Mouse (Mus musculus): ENCODE data around the gene D7Ertd443e. TPM values are rescaled to one million over a fixed set of nuclear protein-coding genes. Genes with fewer than 3 reads are reported as not detected.

Gene D7Ertd443e
- total and polyA plus RNA-seq, 3 experiments, result not detected

- DNase-seq (ENCODE audit: low read depth, low spot score), result no peak
- H3K79me2 ChIP-seq (ENCODE audit: control insufficient read depth, insufficient read depth, low read length, poor library complexity), result no peaks in the 10 kb centered on the region
- no peaks in the 10 kb centered on the region for H3K4me1 ChIP-seq (ENCODE audit: control insufficient read depth in 1 of 2, insufficient read depth in 2 of 2, low read length in 2 of 2)
- no peak overlapping the region for H3K27ac ChIP-seq (ENCODE audit: control insufficient read depth, low read depth, low read length)
- H3K27me3 ChIP-seq (ENCODE audit: control insufficient read depth in 1 of 2, insufficient read depth in 2 of 2, low read length in 2 of 2), result no peaks in the 10 kb centered on the region
- no peak for TF ChIP-seq NELFE (IDR thresholded peaks at IDR 0.05; ENCODE audit: low read depth, low read length)
- TF ChIP-seq GABPA (IDR thresholded peaks at IDR 0.05; ENCODE audit: low read depth, low read length), result no peak
- no peak for TF ChIP-seq TCF12 (IDR thresholded peaks at IDR 0.05; ENCODE audit: low read depth, low read length)
- no peak for TF ChIP-seq BHLHE40 (IDR thresholded peaks at IDR 0.05; ENCODE audit: borderline replicate concordance, low read depth, low read length)
- TF ChIP-seq MAZ (IDR thresholded peaks at IDR 0.05; ENCODE audit: low read depth, low read length), result no peak
- no peak for TF ChIP-seq SIN3A (IDR thresholded peaks at IDR 0.05; ENCODE audit: low read length)
- no peak for TF ChIP-seq MAFK (IDR thresholded peaks at IDR 0.05; ENCODE audit: borderline replicate concordance, low read depth, low read length)
- TF ChIP-seq KAT2A (conservative IDR thresholded peaks at IDR 0.05; ENCODE audit: low read depth, low read length), result no peak
- TF ChIP-seq CHD1 (IDR thresholded peaks at IDR 0.05; ENCODE audit: low read depth, low read length), result no peak
- TF ChIP-seq E2F4 (IDR thresholded peaks at IDR 0.05; ENCODE audit: borderline replicate concordance, low read depth, low read length), result no peak
- TF ChIP-seq POLR2AphosphoS2 (IDR thresholded peaks at IDR 0.05; ENCODE audit: low read length), result no peak
- TF ChIP-seq USF2 (IDR thresholded peaks at IDR 0.05; ENCODE audit: borderline replicate concordance in 1 of 2, insufficient read depth in 1 of 2, low read depth in 1 of 2, low read length in 2 of 2), result no peak
- no peak for TF ChIP-seq CTCF (IDR thresholded peaks at IDR 0.05 in 2 of 3, conservative IDR thresholded peaks at IDR 0.05 in 1 of 3; ENCODE audit: control insufficient read depth in 1 of 3, insufficient read depth in 1 of 3, low read depth in 2 of 3, low read length in 3 of 3, poor library complexity in 1 of 3, severe bottlenecking in 1 of 3)
- no peak for TF ChIP-seq POLR2AphosphoS5 (IDR thresholded peaks at IDR 0.05; ENCODE audit: borderline replicate concordance, low read depth, low read length)
- no peak for TF ChIP-seq NRF1 (IDR thresholded peaks at IDR 0.05; ENCODE audit: insufficient read depth, low read depth, low read length, poor library complexity, severe bottlenecking)
- no peaks in the 10 kb centered on the region for H3K9me3 ChIP-seq (replicated peaks; ENCODE audit: insufficient read depth, low read length)
- H3K36me3 ChIP-seq (ENCODE audit: control insufficient read depth in 1 of 2, insufficient read depth in 2 of 2, low read length in 2 of 2), result no peaks in the 10 kb centered on the region
- H3K4me3 ChIP-seq (ENCODE audit: control insufficient read depth in 1 of 2, insufficient read depth in 1 of 2, low read depth in 2 of 2, low read length in 2 of 2), result no peak overlapping the region
- no peak overlapping the region for H3K9ac ChIP-seq (ENCODE audit: control insufficient read depth, low read depth, low read length, poor library complexity, severe bottlenecking)
Measured at GRCm38 (mm10) chr7:134287570-134288222, 97.8 kb downstream of the D7Ertd443e start.

DNA sequence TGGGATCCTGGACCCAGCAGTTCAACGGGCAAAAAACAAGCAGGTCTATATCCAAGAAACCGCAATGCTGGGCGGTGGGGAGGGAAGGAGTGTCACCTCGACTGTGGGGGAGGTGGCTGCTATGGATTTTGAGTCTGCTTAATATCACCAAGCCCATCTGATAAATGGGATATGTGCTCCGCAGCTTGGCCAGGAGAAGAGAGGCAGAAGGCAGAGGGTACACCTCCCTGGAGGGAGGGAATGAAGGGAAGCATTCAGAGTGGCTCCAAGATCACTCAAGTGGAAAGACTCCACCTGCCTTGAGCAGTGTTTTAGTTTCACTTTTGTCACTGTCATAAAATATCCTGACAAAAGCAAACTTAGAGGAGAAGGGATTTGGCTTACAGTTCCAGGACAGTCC lies 112.5 kb downstream of the D7Ertd443e start:
- Histone ChIP-seq H3K79me2 (ENCODE audit: control insufficient read depth, insufficient read depth, low read length, poor library complexity) (no peaks in the 10 kb centered on the region), H3K4me1 (ENCODE audit: control insufficient read depth in 1 of 2, insufficient read depth in 2 of 2, low read length in 2 of 2) (no peaks in the 10 kb centered on the region), H3K36me3 (ENCODE audit: control insufficient read depth in 1 of 2, insufficient read depth in 2 of 2, low read length in 2 of 2) (no peaks in the 10 kb centered on the region), H3K4me3 (ENCODE audit: control insufficient read depth in 1 of 2, insufficient read depth in 1 of 2, low read depth in 2 of 2, low read length in 2 of 2) (no peak overlapping the region), H3K27ac (ENCODE audit: control insufficient read depth, low read depth, low read length) (no peak overlapping the region), H3K9me3 (replicated peaks; ENCODE audit: insufficient read depth, low read length) (no peaks in the 10 kb centered on the region), H3K9ac (ENCODE audit: control insufficient read depth, low read depth, low read length, poor library complexity, severe bottlenecking) (no peak overlapping the region), H3K27me3 (ENCODE audit: control insufficient read depth in 1 of 2, insufficient read depth in 2 of 2, low read length in 2 of 2) (no peaks in the 10 kb centered on the region)
- DNase-seq (ENCODE audit: low read depth, low spot score), result no peak
- no peak for TF ChIP-seq BHLHE40 (IDR thresholded peaks at IDR 0.05; ENCODE audit: borderline replicate concordance, low read depth, low read length)
- no peak for TF ChIP-seq POLR2AphosphoS5 (IDR thresholded peaks at IDR 0.05; ENCODE audit: borderline replicate concordance, low read depth, low read length)
- TF ChIP-seq E2F4 (IDR thresholded peaks at IDR 0.05; ENCODE audit: borderline replicate concordance, low read depth, low read length), result no peak
- no peak for TF ChIP-seq EP300 (IDR thresholded peaks at IDR 0.05; ENCODE audit: low read depth in 1 of 2, low read length in 2 of 2)
- no peak for TF ChIP-seq TAL1 (IDR thresholded peaks at IDR 0.05; ENCODE audit: low read length)
- no peak for TF ChIP-seq POLR2A (IDR thresholded peaks at IDR 0.05; ENCODE audit: control insufficient read depth in 1 of 2, insufficient read depth in 1 of 2, low read depth in 1 of 2, low read length in 2 of 2, poor library complexity in 1 of 2)
- TF ChIP-seq KAT2A (conservative IDR thresholded peaks at IDR 0.05; ENCODE audit: low read depth, low read length), result no peak
- TF ChIP-seq MAX (IDR thresholded peaks at IDR 0.05; ENCODE audit: low read length), result no peak
- TF ChIP-seq TBP (IDR thresholded peaks at IDR 0.05; ENCODE audit: low read depth, low read length), result no peak
- TF ChIP-seq NRF1 (IDR thresholded peaks at IDR 0.05; ENCODE audit: insufficient read depth, low read depth, low read length, poor library complexity, severe bottlenecking), result no peak
- no peak for TF ChIP-seq GABPA (IDR thresholded peaks at IDR 0.05; ENCODE audit: low read depth, low read length)
- TF ChIP-seq ZC3H11A (IDR thresholded peaks at IDR 0.05; ENCODE audit: low read depth, low read length), result no peak

All from MEL (cell line).